Mouse (Mus musculus) heart, postnatal 25 days (tissue): ENCODE data around the gene Chrnb2. TPM values are rescaled to one million over a fixed set of nuclear protein-coding genes. Genes with fewer than 3 reads are reported as not detected.

Source experiments
- DNase-seq: peaks from one replicate; pipeline ENCODE4 v3.0.0; 2022; ENCODE audit warnings: low spot score
- intact Hi-C: fragments of 180-260 bp; cut with DNase I; formaldehyde crosslinking; loops from one replicate; pipeline ENCODE4 v1.15.1; 2025
- total RNA-seq, 2 experiments: library from RNA; stranded (reverse); gene quantifications; 2 replicates each; pipeline ENCODE4 v1.2.3; 2021

The Chrnb2 gene
- total RNA-seq, 2 experiments from 2014 or later: 0.08 to 0.13 TPM

DNA sequence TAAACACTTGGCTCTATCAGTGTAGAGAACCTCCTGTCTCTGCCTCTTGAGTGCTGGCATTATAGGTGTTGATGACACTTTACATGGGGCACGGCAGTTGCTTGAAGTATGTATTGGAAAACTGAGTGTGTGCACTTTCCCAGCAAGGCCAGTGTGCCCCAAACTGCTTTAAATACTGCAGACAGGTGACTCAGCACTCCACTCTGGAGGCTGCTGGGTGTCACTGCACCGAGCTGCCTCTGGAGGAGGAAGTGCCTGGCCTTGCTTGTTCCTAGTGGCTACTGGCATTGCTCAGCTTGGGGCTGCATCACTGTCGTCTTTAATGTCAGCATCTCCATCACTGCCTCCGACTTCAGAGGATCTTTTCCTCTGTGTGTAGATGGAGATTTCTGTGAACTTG lies 37.4 kb downstream of the Chrnb2 start:
- DNase-seq: no peak
- intact Hi-C loops: no loop called here

DNA sequence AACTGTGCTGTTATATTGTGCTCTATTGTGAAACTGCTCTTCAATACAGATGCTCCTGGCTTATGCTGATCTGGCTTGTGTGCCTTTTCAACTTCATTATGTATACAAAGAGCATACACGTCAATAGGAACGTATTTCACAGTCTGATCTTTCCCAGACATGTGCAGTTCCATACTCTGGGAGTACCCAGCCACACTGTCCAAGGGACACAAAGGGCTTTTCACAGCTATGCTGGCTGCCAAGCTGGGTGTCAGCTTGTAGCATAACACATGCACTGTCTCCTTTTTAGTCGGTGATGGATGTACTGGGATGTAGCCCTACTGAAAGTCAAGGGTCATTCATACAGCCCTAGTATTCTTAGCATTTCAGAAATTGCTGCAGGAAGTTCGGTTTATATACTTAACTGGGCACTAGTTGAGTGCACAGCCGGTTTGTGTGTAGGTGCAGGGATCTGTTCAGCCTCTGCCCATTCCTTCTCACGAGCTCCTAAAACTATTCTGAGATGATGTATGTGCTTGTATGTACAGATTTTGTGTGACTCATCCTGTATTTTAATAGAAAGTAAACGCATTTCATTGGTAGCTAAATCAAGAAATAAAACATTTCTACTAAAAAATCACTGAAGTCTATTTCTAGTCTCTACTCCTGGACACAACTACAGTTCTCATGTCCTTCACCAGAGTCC lies 40.9 kb downstream of the Chrnb2 start:
- DNase-seq: no peak
- intact Hi-C loops: no loop called here

DNA sequence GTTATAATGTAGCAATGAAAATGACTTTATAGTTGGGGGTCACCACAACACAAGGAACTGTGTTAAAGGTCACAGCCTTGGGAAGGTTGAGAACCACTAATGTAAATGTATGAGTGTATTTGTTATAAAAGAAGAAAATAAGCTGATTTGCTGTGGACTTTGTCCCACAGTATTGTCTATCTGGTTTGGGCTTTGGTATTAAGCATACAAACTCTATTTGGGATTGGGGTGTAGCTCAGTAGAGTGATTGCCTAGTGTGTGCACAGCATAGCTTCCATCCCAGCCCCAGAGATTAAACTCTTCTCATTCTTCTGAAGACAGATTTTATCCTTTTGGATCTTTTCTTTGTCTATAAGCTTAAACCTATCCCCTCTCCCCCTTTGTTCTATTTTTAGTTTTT lies 42.4 kb downstream of the Chrnb2 start:
- intact Hi-C loops: no loop called here
- DNase-seq: no peak

DNA sequence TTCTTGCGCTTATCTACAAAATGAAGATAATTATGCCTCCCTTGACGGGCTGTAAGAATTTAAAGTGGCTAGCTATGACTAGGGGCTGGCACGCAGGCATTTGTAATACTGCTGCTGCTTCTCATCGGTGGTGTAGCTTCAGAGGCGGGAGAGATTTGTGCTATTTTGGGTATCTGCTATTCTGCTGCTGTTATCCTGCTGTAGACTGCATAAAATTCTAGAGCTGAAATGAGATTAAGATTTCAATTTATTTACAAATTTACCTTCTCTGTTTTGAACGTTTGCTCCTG lies 48.5 kb downstream of the Chrnb2 start:
- intact Hi-C loops: loop anchor here (5.0 to 10.0 kb wide), 2 partner anchors 56 to 139 kb away; partner anchors contain the start of gene Ube2q1
- no peak for DNase-seq

DNA sequence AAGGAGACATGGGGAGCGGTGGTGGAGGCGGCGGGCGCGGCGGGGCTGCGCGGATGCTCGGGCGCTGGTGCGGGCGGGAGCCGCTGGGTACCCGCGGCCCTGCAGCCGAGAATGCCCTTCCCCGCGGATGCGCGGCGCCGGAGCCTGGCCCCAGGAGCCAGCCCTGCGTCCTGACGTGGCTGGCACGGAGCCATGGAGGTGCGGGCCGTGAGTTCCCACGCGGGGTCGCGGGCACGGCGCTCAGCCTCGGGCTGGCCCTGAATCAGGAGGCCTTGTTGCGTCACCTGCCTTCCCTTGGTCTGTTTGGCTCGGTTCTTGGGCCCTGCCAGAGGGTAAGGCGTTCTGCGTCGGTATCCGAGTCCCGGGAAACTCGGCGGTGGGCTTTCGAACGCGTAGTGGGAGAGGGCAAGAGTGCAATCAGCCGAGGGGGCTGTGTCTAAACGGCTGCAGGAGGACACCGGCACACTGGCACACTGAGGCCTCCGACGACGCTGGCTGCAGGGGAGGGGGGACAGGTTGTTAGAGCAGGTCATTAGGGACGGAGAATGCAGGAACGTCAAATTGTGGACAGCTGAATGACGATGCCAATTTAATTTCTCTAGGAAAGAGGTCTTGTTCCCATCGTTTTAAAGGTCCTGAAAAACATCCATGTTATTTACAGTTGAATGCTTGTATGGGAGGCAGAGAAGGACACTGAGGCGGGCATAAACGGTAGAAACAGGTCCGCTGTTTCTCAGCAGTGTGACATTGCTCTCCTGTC lies 49.0 kb downstream of the Chrnb2 start:
- peak; percentile 19 for DNase-seq
- intact Hi-C loops: loop anchor here (5.0 to 10.0 kb wide), 2 partner anchors 57 to 139 kb away; partner anchors contain the start of gene Ube2q1

DNA sequence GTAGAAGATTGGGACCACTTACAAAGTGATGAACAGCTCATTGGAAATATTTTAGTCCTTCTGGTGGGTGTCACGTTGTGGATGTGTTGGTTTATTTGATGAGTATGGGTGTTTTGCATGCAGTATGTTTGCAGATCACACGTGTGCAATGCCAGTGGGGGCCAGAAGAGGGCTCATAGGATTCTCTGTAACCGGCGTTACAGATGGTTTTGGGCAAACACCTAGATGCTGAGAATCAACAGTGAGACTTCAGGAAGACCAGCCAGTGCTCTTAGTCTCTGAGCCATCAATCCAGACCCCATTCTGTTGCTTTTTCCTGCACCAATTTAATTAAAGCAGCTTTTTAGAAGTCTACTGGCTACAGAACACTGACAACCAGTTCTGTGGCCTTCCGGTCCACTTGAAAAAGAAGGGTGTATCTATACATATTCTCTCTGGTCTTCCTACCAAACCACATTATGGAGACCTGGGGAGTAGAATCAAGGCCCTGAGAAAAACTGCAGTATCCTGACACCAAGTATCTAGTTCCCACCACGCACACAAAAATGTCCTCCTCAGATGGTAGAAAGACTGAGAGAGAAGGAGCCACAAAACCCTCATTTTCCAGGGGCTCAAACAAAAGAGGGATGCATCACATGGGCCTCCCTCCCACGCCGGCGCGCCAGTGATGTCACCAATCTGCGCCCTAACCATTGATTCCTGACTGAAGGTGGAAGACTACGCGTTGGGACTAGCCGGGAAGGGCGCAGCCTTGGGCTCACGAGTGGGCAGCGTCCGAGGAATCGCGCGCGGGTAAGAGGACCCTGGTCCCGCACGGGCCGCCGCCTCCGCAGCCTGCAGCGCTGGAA lies 49.8 kb downstream of the Chrnb2 start, which contains the start of gene Adar:
Gene Adar, plus strand, starts transcription at position 664 of the 848 bp plus-strand sequence.
- no peak for DNase-seq
- intact Hi-C loops: loop anchor here (5.0 to 10.0 kb wide), 2 partner anchors 58 to 140 kb away; partner anchors contain the start of gene Ube2q1

DNA sequence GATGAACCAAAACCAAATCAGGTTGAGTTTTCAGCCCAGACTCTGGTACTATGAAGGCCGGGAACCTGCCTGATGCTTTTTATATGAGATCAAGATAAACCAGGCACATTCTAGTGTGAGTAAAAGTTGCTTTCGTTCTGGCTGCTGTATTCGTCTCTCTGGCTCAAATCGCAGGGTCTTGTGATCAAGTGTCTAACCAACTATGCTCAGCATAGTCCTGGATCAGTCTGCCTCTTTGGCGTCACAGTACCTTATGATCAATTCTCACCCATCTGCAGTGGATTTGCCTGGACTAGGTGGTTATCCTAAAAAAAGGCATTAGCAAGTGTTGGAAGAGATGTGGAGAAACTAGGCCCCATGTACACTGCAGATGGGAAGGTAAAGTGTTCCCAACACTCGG lies 60.4 kb downstream of the Chrnb2 start:
- no peak for DNase-seq
- intact Hi-C loops: no loop called here

DNA sequence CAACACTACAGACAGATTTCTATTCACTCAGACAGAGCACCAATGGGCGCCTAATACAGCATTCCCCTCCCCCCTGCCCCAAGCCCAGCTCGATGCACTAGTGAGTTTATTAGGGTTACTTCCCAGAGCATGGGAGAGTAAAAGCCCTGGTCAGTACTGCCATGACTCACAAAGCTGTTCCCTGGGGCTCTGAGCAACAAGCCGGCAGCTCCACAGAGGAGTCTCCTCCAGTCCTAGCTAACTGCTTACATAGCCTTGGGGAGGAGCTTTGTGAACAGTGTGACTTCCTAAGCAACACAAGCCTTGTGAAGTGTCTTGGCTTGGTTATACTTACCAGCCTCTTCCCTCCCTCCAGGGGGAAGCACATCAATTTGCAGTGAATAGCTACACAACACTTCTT lies 60.8 kb downstream of the Chrnb2 start:
- intact Hi-C loops: no loop called here
- no peak for DNase-seq

DNA sequence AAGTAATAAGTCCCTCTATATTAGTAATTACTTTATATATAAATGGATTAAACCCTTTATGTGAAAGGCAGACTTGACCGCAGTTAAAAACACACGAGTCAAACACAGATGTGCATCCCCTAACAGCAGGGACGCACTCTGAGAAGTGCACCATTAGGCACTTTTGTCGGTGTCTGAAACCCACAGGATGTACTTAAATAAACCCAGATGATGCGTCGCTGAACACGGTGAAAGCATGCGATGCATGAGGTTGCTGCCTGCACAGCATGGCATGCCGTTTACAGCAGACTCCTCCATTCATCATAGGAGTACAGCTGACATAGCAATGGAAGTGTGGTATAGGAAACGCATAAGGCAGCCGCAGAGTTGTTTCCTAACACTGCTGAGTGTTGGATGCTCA lies 64.0 kb downstream of the Chrnb2 start:
- DNase-seq: no peak
- intact Hi-C loops: no loop called here

DNA sequence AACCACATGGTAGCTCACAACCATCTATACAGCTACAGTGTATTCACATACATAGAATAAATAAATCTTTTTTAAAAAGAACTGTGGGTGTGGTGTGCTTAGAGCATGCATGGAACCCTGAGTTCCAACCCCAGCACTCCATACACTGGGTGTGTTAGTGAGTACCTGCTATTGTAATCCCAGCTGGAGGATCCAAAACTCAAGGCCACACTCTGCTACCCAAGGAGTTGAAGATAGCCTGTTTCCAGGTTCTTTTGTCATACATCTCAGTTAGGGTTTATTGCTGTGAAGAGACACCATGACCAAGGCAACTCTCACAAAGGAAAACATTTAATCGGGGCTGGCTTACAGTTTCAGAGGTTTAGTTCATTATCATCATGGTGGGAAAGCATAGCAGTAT lies 65.5 kb downstream of the Chrnb2 start:
- intact Hi-C loops: no loop called here
- no peak for DNase-seq

Other genes with a start within 250 kb of the Chrnb2 start
- 1 to 10 TPM; 2.3 to 2.8 TPM for gene Kcnn3, start 244.5 kb downstream of the Chrnb2 start, total RNA-seq
- gene Adar, start 49.6 kb downstream of the Chrnb2 start, total RNA-seq: 10 to 100 TPM; 10.8 to 12.2 TPM
- gene Ube2q1, start 9.0 kb upstream of the Chrnb2 start, total RNA-seq: 10 to 100 TPM; 21.2 to 27.5 TPM
- gene She, start 66.7 kb upstream of the Chrnb2 start, total RNA-seq: 10 to 100 TPM; 12.1 to 14.7 TPM
- 1 to 10 TPM; 3.8 to 5.0 TPM for gene Il6ra, start 148.6 kb upstream of the Chrnb2 start, total RNA-seq
- 10 to 100 TPM; 25.0 to 32.4 TPM for gene Atp8b2, start 198.9 kb upstream of the Chrnb2 start, total RNA-seq
- 10 to 100 TPM; 41.8 to 46.1 TPM for gene Hax1, start 234.1 kb upstream of the Chrnb2 start, total RNA-seq